Mouse (Mus musculus) kidney, embryonic 16.5 days (tissue): Measurements from ENCODE around the gene Ttc3. TPM values are rescaled to one million over a fixed set of nuclear protein-coding genes. Genes with fewer than 3 reads are reported as not detected.
"Not testable (repeated sequence)": the region's sequence is repeated elsewhere in the genome, so short reads cannot be mapped to it uniquely, and the experiment has no call there.

Experiments used
- ATAC-seq: fragments of 200-750 bp; cut with Nextera tagmentation; 2 replicates; pipeline ENCODE4 v1.8.0; 2017; ENCODE audit warnings: moderate TSS enrichment; ENCODE audit not compliant: low FRiP score, low TSS enrichment
- H3K27ac ChIP-seq: fragments of 300-500 bp; sonication (generic); 2 replicates; pipeline ENCODE4 v1.5.1; 2014; ENCODE audit warnings: low read length
- H3K27me3 ChIP-seq: fragments of 300-500 bp; sonication (generic); 2 replicates; pipeline ENCODE4 v1.6.1; 2014; ENCODE audit warnings: low read length, control low read depth, mixed read lengths; ENCODE audit not compliant: insufficient read depth
- H3K36me3 ChIP-seq: fragments of 300-500 bp; sonication (generic); 2 replicates; pipeline ENCODE4 v1.6.1; 2014; ENCODE audit warnings: low read length, control low read depth, mixed read lengths; ENCODE audit not compliant: insufficient read depth
- H3K4me1 ChIP-seq: fragments of 300-500 bp; sonication (generic); 2 replicates; pipeline ENCODE4 v1.6.1; 2014; ENCODE audit warnings: low read length, control low read depth, mixed read lengths; ENCODE audit not compliant: insufficient read depth
- H3K4me2 ChIP-seq: fragments of 300-500 bp; sonication (generic); replicated peaks from 2 replicates; pipeline ENCODE4 v1.6.1; 2014; ENCODE audit warnings: low read depth, low read length
- H3K4me3 ChIP-seq: fragments of 300-500 bp; sonication (generic); 2 replicates; pipeline ENCODE4 v1.5.1; 2014; ENCODE audit warnings: mild to moderate bottlenecking, low read length
- H3K9ac ChIP-seq: fragments of 300-500 bp; sonication (generic); replicated peaks from 2 replicates; pipeline ENCODE4 v1.6.1; 2014; ENCODE audit warnings: low read length
- H3K9me3 ChIP-seq: fragments of 300-500 bp; sonication (generic); 2 replicates; pipeline ENCODE4 v1.6.1; 2016; ENCODE audit warnings: low read length, control low read depth
- WGBS: fragments of 180-500 bp; shearing (Covaris S2); extraction: QIAGEN DNeasy Blood & Tissue Kit; methylation state at CpG from one replicate; pipeline ENCODE4 v1.1.7; 2014; 5-methylcytosine and 5-hydroxymethylcytosine counted together
- polyA plus RNA-seq: library from polyadenylated mRNA; unstranded; fragments of >200 nt; fragmentation: Nextera tagmentation; extraction: Ambion mirVana; gene quantifications from 2 replicates; pipeline ENCODE4 v1.2.1, GENCODE M21; 2015

The Ttc3 gene
- polyA plus RNA-seq, 1 experiment from 2014 or later, result 201 TPM

DNA sequence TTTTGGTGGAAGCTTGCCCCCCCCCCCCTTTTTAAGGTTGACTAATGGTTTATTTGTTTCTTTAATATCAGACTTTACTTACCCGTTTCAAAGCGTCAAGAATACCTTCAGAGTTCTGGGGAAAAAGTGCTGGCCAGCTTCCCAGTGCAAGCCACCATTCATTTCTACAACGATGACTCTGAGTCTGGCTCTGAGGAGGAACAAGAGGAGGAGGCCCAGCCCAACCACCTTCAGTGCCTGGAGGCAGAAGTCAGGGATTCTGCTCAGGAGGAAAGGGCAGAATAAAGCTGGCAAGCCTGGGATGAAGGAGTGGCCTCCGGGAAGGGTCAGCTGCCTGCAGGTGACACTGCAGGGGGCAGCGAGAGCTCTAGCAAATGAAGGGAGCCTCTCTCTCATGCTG, 34.8 kb upstream of the Ttc3 start:
- no peak overlapping the region for H3K4me2 ChIP-seq
- H3K9me3 ChIP-seq, result 0 out of 2 replicates have a peak, but pooled peaks cover 2% of the 10 kb centered on the region
- H3K4me1 ChIP-seq, result peaks cover under 1% of the 10 kb centered on the region; the same call in 1 of the 2 replicates
- no peak overlapping the region for H3K27ac ChIP-seq
- 39% methylated on average over 5 of the region's 5 CpGs for WGBS
- no peak overlapping the region for H3K4me3 ChIP-seq
- no peaks in the 10 kb centered on the region for H3K36me3 ChIP-seq
- H3K27me3 ChIP-seq, result no peaks in the 10 kb centered on the region
- ATAC-seq, result no peak
- H3K9ac ChIP-seq, result no peak overlapping the region

DNA sequence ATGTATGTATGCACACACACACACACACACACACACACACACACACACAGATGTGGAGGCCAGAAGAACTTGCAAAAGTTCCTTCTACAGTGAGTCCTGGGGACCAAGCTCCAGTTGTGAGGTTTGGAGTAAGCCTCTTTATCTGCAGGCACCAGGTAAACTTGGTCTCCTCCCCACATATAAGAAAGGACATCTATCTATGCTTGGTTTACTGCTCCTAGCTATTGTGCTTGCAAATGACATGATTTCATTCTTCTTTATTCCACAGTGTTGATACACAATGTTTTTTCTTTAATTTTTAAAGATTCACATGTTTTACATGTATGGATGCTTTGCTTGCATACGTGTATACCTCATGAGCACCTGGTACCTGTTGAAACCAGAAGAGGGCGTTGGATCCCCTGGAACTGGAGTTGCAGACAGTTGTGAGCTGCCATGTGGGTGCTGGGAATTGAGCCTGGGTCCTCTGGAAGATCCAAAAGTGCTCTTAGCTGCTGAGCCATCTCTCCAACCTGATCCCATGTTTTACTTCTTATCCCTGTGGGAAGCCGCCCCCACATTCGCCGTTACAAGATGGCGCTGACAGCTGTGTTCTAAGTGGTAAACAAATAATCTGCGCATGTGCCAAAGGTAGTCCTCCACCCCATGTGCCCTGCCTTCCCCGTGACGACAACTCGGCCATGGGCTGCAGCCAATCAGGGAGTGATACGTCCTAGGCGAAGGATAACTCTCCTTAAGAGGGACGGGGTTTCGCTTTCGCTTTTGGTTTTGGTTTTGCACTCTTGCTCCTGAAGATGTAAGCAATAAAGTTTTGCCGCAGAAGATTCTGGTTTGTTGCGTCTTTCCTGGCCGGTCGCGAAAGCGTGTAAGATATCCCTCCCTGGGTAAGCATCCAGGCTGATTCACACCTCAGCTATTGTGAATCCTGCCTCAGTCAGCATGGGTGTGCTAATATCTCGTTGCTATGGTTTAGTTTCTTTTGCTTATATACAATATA, 31.0 kb upstream of the Ttc3 start:
- not testable (repeated sequence) for H3K36me3 ChIP-seq
- WGBS, result 90% methylated on average over 18 of the region's 22 CpGs

DNA sequence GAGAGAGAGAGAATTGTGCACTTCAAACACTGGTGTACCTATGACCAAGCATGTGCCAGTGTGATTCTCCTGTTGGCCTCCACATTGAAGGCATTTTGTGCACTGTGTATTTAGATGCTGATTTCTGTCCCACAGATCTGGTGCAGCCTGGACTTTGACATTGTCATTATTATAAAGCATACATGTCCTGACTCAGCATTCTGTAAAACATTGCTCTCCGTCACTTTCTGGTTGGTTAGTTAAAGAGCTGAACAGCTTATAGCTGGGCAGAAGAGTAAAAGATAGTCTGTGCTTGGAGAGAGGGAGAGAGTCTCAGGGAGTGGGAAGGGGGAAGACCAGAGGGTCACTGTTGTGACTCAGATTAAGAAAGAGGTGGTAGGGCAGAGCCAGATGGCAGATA, 24.7 kb upstream of the Ttc3 start:
- Histone ChIP-seq H3K4me2 (no peak overlapping the region), H3K9ac (no peak overlapping the region), H3K27ac (no peak overlapping the region), H3K9me3 (no peaks in the 10 kb centered on the region), H3K4me1 (peaks cover 9% of the 10 kb centered on the region; the same call in 1 of the 2 replicates), H3K27me3 (no peaks in the 10 kb centered on the region), H3K36me3 (no peaks in the 10 kb centered on the region), H3K4me3 (no peak overlapping the region)
- WGBS, result 84% methylated on average over 1 of the region's 1 CpGs
- ATAC-seq, result no peak

More for the DNA sequence above, 31.0 kb upstream of the Ttc3 start:
- not testable (repeated sequence) for ATAC-seq, H3K27ac ChIP-seq, H3K9ac ChIP-seq, H3K27me3 ChIP-seq, H3K4me3 ChIP-seq, H3K9me3 ChIP-seq, H3K4me1 ChIP-seq, H3K4me2 ChIP-seq

DNA sequence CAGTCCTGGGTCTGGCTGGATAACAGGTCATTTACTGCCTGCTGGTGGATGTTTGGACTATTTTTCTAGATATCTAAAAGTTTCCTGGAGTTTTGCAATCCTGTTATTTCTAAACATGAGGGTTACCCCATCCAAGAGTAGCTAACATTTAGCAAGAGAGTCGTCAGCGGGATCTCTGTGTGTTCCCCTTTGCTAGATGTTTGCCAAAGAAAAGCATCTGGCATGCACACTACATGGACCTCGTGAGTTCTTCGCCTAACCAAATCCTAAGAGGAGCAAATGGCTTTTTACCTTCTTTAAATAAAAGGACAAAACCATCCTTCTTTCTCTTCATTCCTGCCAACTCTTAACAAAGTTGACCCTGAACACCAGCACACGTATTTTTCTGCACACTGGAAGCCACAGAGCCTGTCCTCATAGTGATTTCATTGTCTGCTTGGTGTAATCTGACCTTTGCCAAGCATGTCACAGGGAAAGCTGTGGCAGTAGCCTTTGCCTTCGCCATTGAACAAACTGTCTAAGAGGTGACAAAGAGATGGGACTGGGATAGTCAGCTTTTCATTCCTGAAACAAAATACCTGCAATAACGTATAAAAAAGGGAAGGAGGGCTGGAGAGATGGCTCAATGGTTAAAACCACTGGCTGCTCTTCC, 23.2 kb upstream of the Ttc3 start:
- H3K27ac ChIP-seq, result no peak overlapping the region
- H3K9me3 ChIP-seq, result no peaks in the 10 kb centered on the region
- H3K36me3 ChIP-seq, result no peaks in the 10 kb centered on the region
- no peak overlapping the region for H3K9ac ChIP-seq
- H3K4me1 ChIP-seq, result peaks cover 9% of the 10 kb centered on the region; the same call in 1 of the 2 replicates
- no peak overlapping the region for H3K4me2 ChIP-seq
- ATAC-seq, result no peak
- no peaks in the 10 kb centered on the region for H3K27me3 ChIP-seq
- H3K4me3 ChIP-seq, result no peak overlapping the region
- WGBS, result 76% methylated on average over 7 of the region's 7 CpGs

DNA sequence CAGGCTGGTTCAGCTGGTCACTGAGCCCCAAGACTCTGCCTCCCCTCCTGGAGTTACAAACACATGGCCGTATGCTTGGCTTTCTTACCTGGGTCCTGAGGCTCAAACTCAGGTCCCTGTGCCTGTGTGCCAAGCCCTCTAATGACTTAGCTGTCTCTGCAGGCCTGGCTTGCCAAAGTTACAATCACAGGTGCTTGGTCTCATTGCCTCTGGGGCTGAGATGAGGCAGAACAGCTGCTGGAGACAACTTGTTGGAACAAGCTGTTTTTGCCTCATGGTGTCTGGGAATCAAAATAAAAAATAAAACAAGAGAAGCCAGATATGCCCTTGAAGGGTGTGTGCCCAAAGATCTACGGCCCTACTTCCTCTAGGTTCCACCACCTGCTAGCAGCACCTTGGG, 21.6 kb upstream of the Ttc3 start:
- H3K4me3 ChIP-seq, result no peak overlapping the region
- no peak overlapping the region for H3K9ac ChIP-seq
- ATAC-seq, result no peak
- 70% methylated on average over 2 of the region's 2 CpGs for WGBS
- no peaks in the 10 kb centered on the region for H3K9me3 ChIP-seq
- no peak overlapping the region for H3K27ac ChIP-seq
- H3K4me2 ChIP-seq, result no peak overlapping the region
- no peaks in the 10 kb centered on the region for H3K36me3 ChIP-seq
- no peaks in the 10 kb centered on the region for H3K27me3 ChIP-seq
- peaks cover 9% of the 10 kb centered on the region; the same call in 1 of the 2 replicates for H3K4me1 ChIP-seq

DNA sequence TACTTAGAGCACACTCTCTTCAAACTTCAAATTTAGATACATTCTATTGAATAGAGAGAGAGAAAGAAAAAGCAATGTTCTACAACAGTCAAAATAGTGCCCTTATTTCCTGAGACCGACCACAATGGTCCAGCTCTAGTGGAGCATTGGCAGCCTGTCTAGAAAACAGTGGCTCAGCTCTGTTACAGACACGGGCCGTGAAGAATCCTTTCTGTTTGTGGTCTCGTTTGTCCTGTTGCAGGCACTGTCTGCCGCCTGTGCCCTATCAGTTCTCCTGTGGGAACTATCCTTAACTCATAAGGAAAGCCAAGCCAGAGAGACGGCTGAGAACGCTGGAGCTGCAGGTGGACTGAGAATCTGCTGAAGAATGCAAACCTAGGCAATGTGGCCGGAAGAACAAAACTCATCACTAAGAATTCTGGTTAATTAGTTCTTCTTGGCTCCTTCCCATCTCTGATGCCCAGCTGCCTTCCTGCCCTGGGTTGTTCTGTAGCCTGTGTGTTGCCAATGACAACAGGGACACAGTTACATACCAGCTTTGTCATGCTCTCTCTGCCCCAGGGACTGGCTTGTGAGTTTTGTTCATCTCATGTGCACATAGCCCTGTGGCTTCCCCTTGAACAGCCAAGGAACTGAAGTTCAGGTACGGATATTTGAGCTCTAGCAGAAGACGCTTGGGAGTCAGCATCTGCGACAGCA, 20.7 kb upstream of the Ttc3 start:
- H3K9ac ChIP-seq, result no peak overlapping the region
- H3K4me2 ChIP-seq, result no peak overlapping the region
- H3K9me3 ChIP-seq, result no peaks in the 10 kb centered on the region
- no peak for ATAC-seq
- H3K4me1 ChIP-seq, result peaks cover 9% of the 10 kb centered on the region; the same call in 1 of the 2 replicates
- H3K4me3 ChIP-seq, result no peak overlapping the region
- H3K27me3 ChIP-seq, result no peaks in the 10 kb centered on the region
- H3K27ac ChIP-seq, result no peak overlapping the region
- H3K36me3 ChIP-seq, result no peaks in the 10 kb centered on the region
- 58% methylated on average over 11 of the region's 11 CpGs for WGBS

DNA sequence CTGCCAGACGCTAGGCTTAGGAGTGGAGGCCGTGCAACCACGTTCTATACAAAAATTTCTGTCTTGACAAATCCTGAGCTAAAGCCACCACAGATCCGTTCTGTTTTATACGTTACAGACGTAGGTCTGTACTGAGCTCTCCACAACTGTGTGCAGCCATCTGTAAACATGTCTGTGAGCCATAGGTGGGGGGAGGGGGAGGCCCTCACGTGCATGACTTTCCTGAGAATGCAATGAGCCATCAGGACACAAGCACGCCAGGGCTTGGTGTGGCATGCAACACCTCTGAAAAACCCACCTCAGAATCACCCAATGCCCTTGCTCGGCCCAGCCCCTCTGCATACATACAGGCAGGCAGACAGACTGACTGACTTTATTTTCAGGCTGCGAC, 20.1 kb upstream of the Ttc3 start:
- no peak overlapping the region for H3K9ac ChIP-seq
- H3K9me3 ChIP-seq, result no peaks in the 10 kb centered on the region
- peak; percentile 46; the same call in 1 of the 2 replicates for ATAC-seq
- H3K27ac ChIP-seq, result no peak overlapping the region
- H3K4me1 ChIP-seq, result peaks cover 9% of the 10 kb centered on the region; the same call in 1 of the 2 replicates
- H3K4me2 ChIP-seq, result no peak overlapping the region
- no peaks in the 10 kb centered on the region for H3K27me3 ChIP-seq
- H3K4me3 ChIP-seq, result no peak overlapping the region
- H3K36me3 ChIP-seq, result no peaks in the 10 kb centered on the region
- WGBS, result 56% methylated on average over 10 of the region's 10 CpGs

DNA sequence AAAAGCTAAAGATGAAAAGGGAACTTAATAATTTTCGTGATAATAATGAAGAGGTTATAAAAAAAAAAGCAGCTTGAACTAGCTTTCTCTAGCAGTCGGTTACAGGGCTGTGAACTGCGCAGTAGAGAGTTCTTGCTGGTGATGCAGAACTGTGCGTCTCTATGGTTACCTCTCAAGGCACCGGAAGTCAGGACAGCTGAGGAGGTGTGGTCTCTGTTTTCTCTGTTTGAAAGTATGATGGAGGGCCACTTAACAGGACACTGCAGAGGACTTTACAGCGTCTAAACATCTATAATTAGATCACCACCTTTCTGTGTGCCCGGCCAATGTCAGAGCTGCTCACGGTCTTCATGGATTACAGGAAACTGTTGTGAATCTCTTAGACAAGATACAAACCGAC, 16.0 kb upstream of the Ttc3 start:
- ATAC-seq, result peak; percentile 75; the same call in 1 of the 2 replicates
- WGBS, result 21% methylated on average over 9 of the region's 9 CpGs

DNA sequence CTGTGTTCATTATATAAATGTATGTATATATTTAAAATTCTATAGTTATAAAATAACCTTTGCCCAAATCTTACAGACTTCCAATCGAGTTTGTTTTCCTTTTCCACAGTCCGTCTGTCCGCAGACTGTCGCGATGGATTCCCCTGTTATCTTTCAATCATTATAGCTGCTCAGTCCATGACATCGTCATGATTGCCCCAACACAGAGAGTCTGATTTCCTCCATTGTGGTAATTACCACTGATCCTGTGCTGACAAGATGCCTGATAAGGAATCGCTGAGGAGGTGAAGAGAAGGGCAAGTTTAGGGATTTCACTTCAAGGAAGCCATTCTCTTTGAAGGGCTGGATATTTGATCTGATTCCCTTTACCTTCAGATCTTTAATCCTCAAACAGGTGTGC, 14.4 kb upstream of the Ttc3 start:
- WGBS, result 53% methylated on average over 7 of the region's 7 CpGs
- Histone ChIP-seq H3K4me1 (no peaks in the 10 kb centered on the region), H3K27ac (no peak overlapping the region)

More for the DNA sequence above, 16.0 kb upstream of the Ttc3 start:
- Histone ChIP-seq H3K9me3 (no peaks in the 10 kb centered on the region), H3K27ac (no peak overlapping the region), H3K4me3 (no peak overlapping the region), H3K4me1 (peaks cover 9% of the 10 kb centered on the region; the same call in 1 of the 2 replicates), H3K9ac (no peak overlapping the region), H3K4me2 (no peak overlapping the region; the same call in 1 of the 2 replicates), H3K36me3 (no peaks in the 10 kb centered on the region), H3K27me3 (no peaks in the 10 kb centered on the region)

More for the DNA sequence above, 14.4 kb upstream of the Ttc3 start:
- Histone ChIP-seq H3K9ac (no peak overlapping the region), H3K27me3 (no peaks in the 10 kb centered on the region), H3K36me3 (no peaks in the 10 kb centered on the region), H3K9me3 (no peaks in the 10 kb centered on the region), H3K4me3 (no peak overlapping the region), H3K4me2 (no peak overlapping the region)
- no peak for ATAC-seq
